Mouse (Mus musculus): Measurements from ENCODE around the gene Nav2. TPM values are rescaled to one million over a fixed set of nuclear protein-coding genes. Genes with fewer than 3 reads are reported as not detected.

The Nav2 gene
- total RNA-seq, 2 experiments from 2014 or later = 53.0 to 60.1 TPM

DNA sequence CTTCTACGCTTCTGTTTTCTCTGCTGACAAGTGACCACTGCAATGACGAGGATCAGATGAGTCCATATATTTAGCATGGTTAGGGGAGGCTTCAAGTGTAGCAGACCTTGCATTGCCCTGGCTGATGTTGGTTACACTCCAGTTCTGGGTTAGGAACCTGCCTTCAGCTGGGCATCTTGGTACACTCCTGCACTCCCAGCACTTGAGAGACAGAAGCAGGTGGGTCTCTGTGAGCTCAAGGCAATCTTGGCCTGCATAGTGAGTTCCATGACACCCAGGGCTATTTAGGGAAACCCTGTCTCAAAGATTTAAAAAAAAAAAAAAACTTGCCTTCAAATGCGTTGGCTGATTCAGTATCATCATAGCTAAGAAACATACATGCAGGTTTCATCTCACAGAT, 450.6 kb downstream of the Nav2 start:
- intact Hi-C loops (cut with DNase I) = loop anchor here (5.0 kb wide), 1 partner anchor 33 kb away; no protein-coding TSS in a partner anchor
- DNase-seq (ENCODE audit: low spot score) = no peak

DNA sequence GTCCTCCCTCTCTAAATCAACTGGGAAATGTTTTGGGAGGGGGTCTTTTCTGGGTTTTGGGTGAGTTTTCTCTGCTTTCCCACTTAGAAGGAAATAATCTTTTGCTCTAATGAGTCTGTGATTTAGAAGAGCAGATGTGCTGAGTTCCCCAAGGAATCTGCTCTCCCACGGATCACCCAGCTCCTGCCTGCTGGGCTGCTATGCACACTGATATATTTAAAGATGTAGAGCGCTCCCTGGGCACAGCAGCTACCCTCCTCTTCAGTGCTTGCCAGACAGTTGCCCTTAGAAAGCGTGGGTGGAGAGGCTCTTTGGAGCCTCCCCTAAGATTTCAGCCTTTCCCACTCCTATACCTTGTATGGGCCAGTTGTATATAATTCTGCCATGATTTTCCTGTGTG, 452.1 kb downstream of the Nav2 start:
- intact Hi-C loops (cut with DNase I) = no loop called here
- DNase-seq (ENCODE audit: low spot score) = no peak

DNA sequence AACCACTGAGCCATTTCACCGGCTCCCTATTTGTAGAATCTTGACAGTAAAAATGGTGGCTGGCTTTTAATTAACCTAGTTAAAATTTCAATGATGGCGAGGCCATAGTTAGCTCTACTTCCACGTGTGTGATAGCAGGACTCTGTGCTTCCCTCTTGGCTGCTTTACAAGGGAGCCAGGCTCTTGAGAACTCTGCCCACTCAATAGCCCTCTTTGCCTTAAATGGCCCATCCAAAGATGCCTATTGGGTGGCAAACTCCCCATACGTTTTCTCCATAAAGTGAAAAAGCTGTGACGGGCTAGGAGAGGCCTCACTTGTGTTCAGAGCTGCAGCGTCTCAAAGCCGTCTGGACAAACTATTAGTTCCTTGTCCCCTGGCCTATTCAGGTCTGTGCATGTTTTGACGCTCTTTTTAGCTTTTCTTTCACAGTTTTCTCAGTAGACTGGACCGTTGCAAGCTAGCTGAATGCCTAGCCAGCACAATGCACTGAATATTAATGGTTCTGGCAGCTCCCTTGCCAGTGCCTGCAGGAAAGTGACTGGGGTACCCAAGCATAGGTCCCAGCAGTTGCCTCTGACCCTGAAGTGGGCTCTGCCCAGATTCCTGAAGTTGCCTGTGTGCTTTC, 453.1 kb downstream of the Nav2 start:
- intact Hi-C loops (cut with DNase I) = no loop called here
- no peak for DNase-seq (ENCODE audit: low spot score)

DNA sequence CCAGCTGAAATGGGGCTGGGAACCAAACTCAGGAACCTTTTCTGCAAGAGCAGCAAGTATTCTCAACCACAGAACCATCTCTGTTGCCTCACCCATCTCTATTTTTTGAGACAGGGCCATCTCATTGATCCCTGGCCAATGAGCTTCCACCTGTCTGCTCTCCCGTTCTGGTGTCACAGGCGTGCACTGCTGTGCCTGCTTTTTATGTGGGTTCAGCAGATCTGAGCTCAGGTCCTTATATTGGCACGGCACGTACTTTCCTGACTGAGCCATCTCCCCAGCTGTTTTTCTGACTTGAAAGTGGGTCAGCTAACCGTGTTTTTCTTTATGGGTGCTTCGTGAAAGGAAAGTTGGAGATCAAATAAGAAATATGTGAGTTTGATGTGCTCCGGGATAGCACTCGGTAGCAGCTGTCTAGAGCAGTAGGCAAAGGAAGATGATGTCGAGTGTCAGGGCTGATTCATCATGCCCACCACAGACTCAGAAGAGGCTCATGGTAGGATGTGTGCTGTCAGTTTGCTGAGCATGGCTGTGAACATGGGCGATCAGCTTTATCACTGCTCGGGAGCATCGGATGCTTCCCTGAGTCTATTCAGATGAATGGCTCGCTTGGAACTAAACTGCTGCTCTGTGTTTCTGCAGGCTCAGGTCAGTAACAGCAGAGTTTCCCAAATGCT, 456.1 kb downstream of the Nav2 start:
- no peak for DNase-seq (ENCODE audit: low spot score)
- intact Hi-C loops (cut with DNase I) = no loop called here

DNA sequence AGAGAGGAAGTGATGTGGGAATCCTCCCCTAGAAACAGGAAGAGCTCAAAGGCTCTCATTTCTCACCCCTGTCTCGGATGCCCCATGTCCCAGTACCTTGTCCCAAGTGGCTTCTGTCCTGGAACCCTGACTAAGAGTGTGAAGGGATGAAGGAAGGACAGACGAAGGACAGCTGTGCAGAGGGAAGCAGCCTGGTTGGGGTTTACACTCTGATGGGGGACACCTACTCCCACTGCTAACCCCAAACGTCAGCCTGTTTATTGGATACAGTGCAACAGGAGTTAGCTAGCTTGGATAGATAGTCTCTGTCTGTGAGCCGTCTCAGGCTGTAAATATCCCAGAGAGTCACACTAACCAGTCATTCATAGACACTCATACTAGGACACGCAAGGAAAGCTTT, 460.1 kb downstream of the Nav2 start:
- DNase-seq (ENCODE audit: low spot score) = no peak
- intact Hi-C loops (cut with DNase I) = no loop called here

DNA sequence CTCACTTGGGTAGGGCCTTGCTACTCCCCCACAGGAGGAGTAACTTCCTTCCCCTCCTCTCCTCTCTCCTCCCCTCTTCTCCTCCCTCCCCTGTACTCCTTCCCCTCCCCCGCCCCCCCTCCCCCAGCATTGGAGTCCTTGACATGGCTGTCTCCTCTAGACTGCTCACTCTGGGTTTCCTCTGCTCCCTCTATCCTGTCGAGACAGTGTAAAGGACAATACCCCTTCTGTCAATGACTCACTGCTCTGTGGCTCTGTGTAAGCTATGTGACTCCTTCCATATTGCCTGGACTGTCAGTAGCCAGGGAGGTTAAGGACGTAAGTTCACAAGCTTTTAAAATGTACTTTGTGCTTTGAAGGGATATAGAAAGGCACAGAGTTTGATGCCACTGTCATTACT, 460.5 kb downstream of the Nav2 start:
- intact Hi-C loops (cut with DNase I) = no loop called here
- DNase-seq (ENCODE audit: low spot score) = no peak

DNA sequence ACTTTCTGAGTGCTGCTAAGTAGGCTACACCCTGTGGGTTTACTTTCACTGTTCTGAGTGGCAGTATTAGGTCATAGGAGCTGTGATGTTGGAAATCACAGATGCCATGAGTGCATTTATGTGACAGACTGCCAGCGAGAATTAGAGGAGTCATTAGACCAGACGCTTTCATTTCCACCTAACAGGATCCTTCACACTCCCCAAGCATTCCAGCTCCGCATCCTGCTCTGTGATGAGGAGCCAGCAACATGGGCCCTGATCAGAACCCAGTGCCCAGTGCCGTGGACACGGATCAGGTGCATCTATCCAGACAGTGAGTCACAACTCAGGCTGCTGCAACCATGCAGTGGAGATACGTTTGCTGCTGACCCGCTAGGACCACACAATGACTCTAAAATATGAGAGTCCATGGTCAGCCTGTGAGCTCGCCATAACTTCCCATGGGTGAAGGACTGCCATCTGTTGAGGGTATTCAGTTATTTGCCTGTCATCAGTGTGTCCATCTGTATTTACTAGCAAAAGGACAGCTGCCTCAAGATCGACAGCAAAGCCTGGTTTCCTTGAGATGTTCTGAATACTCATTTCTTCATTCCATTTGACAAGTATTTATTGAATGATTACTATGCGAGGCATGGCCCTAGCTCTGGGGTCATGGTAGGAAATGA, 461.4 kb downstream of the Nav2 start:
- intact Hi-C loops (cut with DNase I) = no loop called here
- DNase-seq (ENCODE audit: low spot score) = no peak

DNA sequence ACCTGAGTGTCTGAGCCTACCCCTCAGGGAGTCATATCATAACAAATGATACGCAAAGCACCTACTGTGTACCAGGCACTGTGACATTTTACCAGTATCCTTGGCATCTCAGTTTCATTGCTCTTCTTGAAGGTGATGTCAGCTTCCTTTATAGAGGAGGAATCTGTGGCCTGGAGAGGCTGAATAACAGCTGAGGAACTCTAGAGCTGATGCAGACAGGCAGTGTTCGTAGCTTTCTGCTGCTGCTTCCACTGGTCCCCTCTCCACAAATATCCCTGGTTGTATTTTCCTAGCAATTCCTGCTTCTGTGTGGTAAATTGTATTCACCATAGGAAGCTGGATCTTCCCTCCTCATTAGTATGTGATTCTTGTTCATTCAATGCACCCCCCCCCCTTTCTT, 462.8 kb downstream of the Nav2 start:
- intact Hi-C loops (cut with DNase I) = no loop called here
- DNase-seq (ENCODE audit: low spot score) = no peak

DNA sequence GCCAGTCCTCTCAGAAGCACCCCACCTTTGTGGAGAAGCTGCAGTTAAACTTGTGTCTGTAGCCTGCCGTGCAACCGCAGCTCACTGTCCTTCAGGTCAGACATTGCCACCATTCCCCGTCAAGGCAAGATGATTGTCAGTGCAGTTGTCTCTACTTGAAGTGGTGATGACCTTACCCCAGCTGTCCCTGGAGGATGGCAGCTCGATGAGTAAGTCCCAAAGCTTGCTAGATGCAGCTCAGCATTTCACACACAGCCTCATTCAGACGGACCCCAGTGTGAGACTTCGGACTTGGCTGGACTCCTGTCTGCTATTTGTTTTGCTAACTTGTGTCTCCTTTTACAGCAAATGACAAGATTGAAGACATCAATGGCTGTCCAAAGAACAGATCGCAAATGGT, 463.5 kb downstream of the Nav2 start:
- intact Hi-C loops (cut with DNase I) = no loop called here
- DNase-seq (ENCODE audit: low spot score) = no peak

DNA sequence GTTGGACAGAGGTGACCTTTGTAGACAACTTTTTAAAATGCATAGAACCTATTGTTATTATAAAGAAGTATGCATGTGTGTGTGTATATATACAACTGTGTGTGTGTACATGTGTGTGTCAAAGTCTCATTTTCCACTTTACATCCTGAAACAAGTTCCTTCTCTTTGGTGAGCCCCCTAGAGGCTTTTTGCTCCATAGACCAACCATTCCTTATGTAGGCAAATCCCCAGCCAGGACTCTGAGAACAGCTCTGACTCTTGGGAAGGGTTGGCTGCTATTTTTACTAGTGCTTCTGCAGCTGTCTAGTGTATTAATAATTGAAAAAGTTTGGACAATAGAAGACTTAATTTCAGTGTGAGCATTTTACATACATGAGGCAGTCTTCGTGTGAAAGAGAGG, 464.7 kb downstream of the Nav2 start:
- no peak for DNase-seq (ENCODE audit: low spot score)
- intact Hi-C loops (cut with DNase I) = no loop called here

DNA sequence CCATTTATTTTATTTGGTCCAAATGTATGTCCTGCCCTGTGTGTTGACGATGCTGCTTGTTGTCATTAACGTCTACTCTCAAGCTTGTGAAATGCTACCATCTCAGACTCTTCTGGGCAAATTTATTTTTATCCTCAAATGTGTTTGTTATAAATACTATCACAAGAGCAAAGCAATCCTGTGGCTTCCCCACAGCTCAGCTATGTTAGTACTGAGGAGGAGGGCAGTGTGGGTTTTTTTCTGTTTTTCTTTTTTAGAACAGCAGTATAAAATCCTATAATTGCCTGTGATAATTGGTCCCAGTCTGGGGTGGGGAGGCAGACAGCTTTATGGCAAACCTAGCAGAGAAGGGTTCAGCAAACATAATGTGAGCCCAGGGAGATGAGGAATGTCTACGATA, 465.1 kb downstream of the Nav2 start:
- intact Hi-C loops (cut with DNase I) = no loop called here
- DNase-seq (ENCODE audit: low spot score) = no peak

DNA sequence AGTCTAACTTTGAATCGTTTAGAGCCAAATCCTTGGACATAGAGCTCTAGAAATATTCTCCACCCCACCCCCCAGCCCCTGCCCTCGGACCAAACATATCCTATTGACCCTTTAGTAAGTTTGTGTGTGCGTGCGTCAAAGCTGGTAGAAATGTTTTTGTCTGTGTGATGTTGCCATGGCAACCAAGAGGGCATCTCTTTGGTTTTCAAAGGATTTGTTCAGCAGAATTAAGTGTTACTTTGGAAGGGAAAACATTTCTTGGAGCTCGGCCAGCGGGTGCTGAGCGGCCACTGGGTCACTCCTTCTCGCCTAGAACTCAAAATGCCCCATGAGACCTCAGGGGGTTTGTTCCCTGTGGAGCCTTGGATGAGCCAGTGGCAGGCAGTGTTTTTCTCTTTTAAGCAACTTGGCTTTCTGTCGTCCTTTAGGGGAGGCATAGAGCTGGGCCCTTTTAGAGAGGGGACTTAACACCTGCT, 467.0 kb downstream of the Nav2 start:
- no peak for DNase-seq (ENCODE audit: low spot score)
- intact Hi-C loops (cut with DNase I) = no loop called here

DNA sequence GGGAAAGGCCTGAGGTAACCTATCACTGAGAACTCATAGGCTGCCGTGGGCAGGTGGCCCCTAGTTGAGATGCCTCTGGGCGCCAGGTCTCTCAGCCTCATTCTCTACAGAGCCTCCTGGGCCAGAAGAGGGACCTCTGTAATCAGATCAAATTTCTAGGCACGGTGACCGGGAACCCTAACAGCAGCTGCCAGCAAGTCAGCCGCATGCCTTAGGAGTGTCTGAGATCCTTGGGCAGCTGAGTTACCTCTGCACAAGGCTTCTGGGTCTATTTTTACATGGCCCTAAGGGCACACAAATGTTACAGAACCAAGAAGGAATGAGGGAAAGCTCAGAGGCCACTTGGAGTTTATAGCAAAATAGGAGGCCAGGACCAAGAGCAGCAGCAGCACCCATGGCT, 470.1 kb downstream of the Nav2 start:
- intact Hi-C loops (cut with DNase I) = no loop called here
- no peak for DNase-seq (ENCODE audit: low spot score)

DNA sequence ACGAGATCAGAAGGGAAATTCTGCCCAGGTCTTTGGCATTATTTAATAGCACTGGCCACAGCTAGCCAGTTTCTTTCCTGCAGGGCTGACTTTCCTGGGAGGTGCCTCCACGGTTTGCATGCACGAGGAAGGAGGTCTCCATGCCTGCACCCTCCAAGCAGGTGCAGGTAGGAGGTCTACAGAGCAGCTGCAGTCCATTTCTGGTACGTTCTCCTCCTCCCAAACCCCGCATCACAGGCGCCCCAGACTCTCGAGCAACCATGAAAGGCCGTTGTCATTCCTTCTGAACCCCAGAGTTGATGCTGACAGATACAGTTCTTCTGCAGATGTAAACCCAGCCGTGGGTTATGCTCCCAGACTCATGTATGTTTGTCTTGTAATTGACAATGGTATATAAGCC, 472.4 kb downstream of the Nav2 start:
- intact Hi-C loops (cut with DNase I) = no loop called here
- DNase-seq (ENCODE audit: low spot score) = no peak

DNA sequence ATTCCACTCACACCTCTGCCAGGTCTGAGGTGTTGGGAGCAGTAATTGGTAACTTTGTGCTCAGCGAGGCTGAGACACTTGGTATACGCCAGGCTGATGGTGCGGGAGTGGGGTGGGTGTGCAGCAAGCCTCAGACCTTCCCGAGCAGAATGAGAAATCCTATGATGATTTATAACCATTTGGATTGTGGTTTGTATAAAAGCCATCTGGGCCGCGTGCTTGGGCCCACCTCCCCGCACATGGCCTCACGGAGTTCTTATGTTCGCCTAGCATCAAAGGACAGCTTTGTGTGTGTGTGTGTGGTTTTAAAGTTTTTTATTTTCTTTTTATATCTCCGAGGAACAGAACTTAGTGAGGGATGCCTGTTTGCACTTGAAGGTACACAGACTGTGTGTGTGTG, 474.4 kb downstream of the Nav2 start:
- no peak for DNase-seq (ENCODE audit: low spot score)
- intact Hi-C loops (cut with DNase I) = no loop called here

DNA sequence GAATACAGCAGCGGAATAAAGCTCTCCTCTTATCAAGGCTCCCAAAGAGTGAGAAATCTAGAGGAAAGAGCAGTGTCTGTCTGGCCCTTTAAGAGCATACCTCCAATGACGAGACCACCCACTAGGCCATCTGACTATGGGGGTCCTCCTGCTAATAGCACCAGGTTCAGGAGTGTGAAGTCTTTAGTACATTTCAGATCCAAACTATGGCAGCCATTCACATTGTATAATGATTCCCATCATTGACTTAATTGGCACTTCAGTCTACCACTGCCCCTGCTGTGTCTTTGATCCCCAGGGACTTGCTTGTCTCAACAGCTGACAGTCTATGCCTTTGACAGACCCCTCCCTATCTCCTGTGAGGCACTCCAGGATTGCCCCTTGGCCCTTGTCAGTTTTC, 479.6 kb downstream of the Nav2 start:
- intact Hi-C loops (cut with DNase I) = no loop called here
- DNase-seq (ENCODE audit: low spot score) = no peak

DNA sequence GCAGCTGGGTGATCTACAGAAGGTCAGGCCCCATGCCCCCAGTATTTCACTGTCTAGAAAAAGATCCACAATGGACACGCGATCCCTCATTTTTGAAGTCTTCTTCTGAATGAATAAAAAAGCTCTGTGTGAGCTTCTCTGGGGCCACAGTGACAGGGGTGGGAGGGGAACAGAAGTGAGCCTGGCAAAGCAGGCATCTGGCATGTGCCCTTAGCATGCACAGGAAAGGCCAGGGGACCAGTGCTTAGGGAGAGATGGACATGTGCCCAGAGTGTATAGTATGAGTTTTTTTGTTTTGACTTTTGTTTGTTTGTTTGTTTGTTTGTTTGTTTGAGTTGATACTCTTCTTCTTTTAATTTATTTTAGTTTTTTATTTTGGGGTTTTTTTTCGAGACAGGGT, 481.8 kb downstream of the Nav2 start:
- DNase-seq (ENCODE audit: low spot score) = no peak

DNA sequence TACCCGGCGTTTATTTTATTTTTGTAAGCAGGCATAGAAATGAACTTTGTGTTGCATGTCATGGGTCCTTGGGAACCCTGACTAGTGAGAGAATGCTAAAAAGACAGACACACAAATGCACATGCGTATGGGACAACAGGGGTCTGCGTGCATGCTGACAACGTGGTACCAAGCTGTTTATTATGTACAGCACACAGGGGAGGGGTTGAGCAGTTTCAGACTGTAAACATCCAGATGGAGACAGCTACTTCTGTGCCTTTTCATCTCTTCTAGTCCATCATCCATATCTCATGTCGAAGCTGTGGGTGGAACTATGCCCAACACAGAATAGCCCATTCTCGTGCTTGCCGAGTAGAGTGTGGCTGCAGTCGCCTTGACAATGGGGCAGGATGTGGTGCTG, 482.3 kb downstream of the Nav2 start:
- intact Hi-C loops (cut with DNase I) = loop anchor here (5.0 kb wide), 1 partner anchor 34 kb away; no protein-coding TSS in a partner anchor
- DNase-seq (ENCODE audit: low spot score) = no peak

More for the DNA sequence above, 481.8 kb downstream of the Nav2 start:
- intact Hi-C loops (cut with DNase I) = loop anchor here (5.0 kb wide), 1 partner anchor 33 kb away; no protein-coding TSS in a partner anchor

DNA sequence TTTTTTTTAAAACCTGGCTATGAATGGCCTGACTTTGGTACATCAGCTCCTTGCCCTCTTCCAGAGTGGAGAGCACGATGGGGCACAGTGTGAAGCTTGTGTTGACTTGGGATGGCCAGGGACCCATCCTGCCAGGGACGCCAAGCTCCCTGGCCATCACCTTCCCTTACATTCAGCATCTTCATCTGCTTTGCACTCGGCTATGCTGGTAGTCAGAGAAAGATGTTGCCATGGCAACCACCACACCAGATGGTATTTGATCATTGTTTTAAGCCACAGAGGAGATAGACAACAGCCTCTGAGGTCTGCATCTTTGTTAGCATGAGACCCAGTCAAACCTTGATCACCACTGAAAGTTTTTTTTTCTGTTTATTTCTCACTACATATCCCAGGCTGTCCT, 483.7 kb downstream of the Nav2 start:
- intact Hi-C loops (cut with DNase I) = loop anchor here (5.0 kb wide), 1 partner anchor 35 kb away; no protein-coding TSS in a partner anchor

DNA sequence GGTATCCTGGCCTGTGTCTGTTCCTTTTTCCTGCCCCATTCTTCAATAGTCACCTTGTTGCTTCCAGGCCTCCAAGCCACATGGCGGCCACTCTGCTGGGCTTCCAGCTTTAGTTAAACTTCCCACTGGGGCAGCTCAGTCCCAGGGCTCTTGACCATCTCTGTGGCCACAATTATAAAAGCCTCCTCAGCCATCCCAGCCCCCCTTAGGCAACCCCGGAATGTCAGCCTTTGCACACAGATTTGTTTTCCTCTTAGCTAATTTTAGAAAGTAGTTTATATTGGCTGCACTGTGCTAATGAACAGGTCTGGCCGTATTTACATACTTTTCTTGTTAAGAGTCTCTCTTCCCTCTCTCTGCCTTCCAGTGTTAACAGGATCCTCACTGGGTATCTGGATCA, 484.3 kb downstream of the Nav2 start:
- no peak for DNase-seq (ENCODE audit: low spot score)
- intact Hi-C loops (cut with DNase I) = loop anchor here (5.0 kb wide), 1 partner anchor 36 kb away; no protein-coding TSS in a partner anchor

More for the DNA sequence above, 483.7 kb downstream of the Nav2 start:
- no peak for DNase-seq (ENCODE audit: low spot score)

DNA sequence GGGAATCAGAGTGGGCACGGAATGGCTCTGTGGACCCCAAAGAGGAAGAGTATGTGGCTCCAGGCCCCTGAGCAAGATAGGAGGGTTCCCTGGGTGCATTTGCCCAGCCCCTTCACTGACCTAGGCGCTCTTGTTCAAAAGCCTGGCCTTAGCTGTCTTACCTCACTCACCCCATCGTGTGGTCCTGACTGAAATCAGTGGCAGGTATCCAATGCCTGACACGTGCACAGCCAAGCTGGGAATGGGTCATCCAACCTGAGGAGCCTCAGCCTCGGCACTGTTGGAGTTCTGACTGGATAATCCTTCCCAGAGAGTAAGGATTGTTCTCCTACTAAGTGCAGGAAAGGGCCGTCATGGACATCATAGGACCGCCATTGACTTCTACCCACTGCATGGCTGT, 485.3 kb downstream of the Nav2 start:
- DNase-seq (ENCODE audit: low spot score) = no peak

More for the DNA sequence above, 485.3 kb downstream of the Nav2 start:
- intact Hi-C loops (cut with DNase I) = loop anchor here (5.0 kb wide), 1 partner anchor 37 kb away; no protein-coding TSS in a partner anchor
